Mouse (Mus musculus): Measurements from ENCODE around the gene Atg16l2.

DNA sequence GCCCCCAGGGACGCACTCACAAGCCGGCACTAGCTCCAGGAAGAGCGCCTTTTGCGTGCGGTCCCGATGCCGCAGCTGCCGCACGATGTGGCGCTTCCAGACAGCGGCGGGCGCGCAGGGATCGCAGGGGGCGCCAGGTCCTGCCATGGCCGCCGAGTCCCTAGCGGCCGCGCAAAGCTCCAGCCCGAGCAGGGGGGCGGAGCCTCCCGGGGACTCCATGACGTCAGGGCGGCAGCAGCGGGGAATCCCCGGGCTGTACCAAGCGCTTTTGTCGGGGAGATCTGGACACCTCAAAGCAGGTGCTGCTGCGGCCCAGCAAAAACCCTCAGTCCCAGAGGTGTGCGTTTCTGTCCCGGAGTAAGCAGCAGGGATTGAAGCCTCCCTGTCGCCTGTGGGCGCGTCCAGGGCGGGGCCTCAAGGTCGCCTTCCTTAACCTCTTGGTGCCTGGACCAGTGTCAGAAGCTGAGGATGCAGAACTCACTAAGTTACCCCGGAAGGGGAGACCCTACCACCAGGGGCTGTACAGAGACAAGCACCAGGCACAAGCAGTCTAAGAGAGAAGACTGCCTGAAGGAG is at the start of gene Atg16l2:
- TF ChIP-seq CTCF (IDR thresholded peaks at IDR 0.05; ENCODE audit: control insufficient read depth, insufficient read depth, insufficient read length) (peak; percentile 19), USF1 (IDR thresholded peaks at IDR 0.05; ENCODE audit: low read depth) (no peak), CEBPB (IDR thresholded peaks at IDR 0.05; ENCODE audit: low read depth) (no peak)

Data from C2C12 (cell line).